Mouse (Mus musculus): ENCODE measurements around the gene 1810049J17Rik. TPM values are rescaled to one million over a fixed set of nuclear protein-coding genes. Genes with fewer than 3 reads are reported as not detected.
A peak's percentile ranks its signal among the peaks of the same experiment; 100 is the strongest.
"Not testable (repeated sequence)": the region's sequence is repeated elsewhere in the genome, so short reads cannot be mapped to it uniquely, and the experiment has no call there.

The 1810049J17Rik gene
- total RNA-seq (2021): 1 to 10 TPM; 1.1 to 1.2 TPM
- long read RNA-seq, experiment 1: 0 reads
- long read RNA-seq, experiment 2: 0 reads

DNA sequence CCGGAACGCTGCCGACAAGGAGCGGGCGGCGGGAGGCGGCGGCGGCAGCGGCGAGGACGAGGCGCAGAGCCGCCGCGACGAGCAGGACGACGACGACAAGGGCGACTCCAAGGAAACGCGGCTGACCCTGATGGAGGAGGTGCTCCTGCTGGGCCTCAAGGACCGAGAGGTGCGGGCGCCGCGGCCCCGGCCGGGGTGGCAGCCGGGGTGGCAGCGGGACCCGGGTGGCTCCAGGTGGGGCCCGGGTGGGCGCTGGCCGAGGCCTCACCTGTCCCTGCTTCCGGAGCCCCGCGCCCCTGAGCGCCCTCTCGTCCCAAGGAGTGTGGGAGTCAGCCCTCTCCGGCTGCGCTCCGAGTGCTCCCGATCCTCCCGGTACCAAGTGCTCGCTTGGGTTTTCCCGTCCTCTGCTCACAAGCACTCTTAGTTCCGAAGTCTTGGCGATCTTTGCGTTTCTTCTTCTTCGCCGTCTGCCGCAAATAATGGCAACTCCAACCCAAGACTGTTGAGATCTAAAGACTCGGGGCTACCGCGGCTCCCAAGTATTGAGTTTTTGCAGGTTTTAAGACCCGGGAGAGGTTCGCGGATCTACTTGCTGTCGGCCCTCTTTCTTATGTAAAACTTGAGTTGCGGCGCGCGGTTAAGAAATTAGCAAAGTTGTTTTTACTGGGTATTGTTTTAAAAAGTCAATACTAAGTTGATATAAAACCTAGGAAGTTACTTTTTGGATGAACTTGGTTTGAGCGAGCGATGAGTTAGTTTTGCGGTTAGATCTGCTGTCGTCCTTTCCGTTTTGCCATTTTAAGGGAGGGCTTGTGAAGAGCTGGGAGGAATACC is at the start of gene 1810049J17Rik:
Gene 1810049J17Rik (minus strand): TSS at position 112 of the 834 bp plus-strand sequence.
- DNase-seq: peak; percentile 48 to 58

DNA sequence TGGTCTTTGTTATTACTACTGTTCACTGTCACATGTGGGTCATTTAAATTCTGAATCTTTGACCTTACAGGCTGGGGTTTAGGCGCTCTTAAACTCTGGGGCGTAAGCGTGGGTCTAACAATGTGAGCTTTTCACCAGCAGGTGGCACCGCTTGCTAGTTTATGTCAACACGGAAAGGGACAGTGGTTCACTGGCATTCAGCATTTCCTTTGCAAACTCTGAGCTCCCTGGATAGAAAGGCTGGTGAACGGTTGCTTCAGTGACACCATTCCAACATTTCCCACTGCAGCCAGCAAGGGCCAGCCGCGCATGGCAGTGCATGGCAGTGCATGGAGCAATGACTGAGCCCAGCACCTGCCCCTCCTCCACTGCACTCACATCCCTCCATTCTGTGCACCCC is 49.5 kb upstream of the 1810049J17Rik start:
- DNase-seq: peak; percentile 74 to 82

DNA sequence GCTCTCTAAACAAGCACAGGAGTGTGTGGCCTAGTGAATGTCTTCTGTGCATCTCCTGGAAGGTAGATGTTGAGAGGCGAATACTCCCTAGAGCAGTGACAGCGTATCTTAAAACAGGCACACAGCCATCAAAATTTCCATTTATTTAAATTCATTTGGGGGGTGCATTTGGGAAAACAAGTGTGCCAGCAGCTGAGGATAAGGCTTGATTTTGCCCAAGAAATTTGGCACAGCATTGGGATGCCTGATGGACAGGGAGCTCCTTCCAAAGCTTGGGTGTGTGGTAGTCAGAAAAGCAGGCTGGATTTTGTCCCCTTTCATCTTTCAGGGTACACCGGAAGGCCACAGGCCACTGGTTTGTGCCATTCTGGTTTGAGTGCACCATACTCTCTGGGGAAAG is 48.4 kb upstream of the 1810049J17Rik start:
- DNase-seq: no peak

DNA sequence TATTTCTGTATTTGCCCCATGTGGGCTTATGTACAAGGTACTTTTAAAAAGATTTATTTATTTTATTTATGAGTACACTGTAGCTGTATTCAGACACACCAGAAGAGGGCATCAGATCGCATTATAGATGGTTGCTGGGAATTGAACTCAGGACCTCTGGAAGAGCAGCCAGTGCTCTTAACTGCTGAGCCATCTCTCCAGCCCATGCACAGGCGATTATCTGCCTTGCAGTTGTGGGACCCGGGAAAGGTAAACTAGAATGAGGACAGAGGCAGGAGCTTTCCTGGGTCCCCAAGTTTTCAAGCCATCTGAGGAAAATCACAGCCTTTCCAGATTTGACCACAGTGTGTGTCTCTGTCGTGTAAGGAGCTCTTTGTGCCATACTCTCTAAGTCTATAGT is 47.2 kb upstream of the 1810049J17Rik start:
- no peak for DNase-seq

DNA sequence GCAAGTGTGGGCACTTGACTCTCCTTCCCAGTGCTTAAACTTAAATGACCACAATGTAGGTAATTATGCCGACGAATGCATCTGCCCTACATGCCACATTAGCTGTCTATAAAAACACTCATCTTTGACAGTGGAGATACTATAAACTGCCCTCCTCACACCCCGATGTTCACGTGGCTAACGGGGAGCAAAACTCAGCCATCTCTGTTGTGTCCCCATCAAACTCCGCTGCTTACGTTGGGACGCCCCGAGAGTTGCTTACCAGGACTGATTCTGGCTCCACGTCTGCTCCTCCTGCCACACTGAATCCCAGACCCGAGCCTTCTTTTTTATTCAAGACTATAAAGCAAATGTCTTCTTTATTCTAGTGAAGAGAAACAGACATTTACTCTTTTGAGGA is 46.7 kb upstream of the 1810049J17Rik start:
- no peak for DNase-seq

DNA sequence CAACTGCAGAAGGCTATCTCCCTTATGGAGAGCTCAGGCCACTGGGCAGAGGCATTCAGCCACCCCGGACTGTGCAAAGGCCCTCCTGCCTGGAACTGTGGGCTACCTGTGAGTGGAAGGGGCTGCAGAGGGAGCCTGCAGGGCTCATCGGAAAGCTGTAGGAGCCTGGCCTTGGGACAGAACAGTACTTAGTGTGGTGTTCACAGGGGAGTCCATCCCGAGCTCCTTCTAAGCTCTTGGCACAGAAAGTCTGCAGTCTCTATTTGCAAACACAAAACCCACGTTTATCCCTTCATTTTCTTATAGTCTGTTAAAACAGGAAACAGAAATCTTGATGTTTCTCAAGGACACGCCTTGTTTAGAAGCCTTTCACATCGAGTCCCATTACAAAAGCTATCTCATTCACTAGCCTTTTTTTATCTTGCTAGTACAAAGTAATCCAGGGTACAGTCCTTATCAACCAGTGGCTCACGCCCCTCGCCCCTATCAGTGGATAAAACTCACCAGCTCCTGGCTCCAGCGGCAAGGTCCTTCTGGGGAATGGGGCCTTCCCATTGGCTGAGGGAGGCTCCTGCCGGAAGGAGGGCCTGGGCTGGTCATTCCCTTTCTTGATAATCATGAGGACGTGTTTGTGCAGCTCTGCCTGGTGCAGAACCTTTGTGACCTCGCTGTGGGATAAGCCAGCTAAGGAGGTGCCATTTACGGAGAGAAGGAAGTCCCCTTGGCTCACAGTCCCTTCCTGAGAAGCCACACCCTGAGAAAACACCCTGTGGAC is 45.8 kb upstream of the 1810049J17Rik start:
- peak; percentile 67 to 84 for DNase-seq

DNA sequence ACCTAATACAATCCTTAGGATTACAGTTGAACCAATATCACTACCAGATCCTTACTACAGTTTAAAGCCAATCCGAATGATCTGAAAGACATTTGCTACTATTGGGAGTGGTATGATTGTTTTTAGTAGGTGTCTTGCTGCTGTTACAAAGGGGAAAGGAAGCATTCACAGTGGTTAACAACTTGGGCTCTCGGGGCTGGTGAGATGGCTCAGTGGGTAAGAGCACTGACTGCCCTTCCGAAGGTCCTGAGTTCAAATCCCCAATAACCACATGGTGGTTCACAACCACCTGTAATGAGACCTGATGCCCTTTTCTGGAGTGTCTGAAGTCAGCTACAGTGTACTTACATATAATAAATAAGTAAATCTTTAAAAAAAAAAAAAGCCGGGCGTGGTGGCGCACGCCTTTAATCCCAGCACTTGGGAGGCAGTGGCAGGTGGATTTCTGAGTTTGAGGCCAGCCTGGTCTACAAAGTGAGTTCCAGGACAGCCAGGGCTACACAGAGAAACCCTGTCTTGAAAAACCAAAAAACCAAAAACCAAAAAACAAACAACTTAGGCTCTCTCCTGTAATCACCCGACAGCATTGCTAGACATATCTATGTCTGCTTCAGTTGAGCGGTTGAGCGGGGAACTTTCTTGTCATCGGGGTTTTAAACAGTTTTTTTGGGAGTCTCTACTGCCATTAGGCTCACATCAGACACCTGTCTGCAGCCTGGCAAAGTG is 45.0 kb upstream of the 1810049J17Rik start:
- not testable (repeated sequence) for DNase-seq

DNA sequence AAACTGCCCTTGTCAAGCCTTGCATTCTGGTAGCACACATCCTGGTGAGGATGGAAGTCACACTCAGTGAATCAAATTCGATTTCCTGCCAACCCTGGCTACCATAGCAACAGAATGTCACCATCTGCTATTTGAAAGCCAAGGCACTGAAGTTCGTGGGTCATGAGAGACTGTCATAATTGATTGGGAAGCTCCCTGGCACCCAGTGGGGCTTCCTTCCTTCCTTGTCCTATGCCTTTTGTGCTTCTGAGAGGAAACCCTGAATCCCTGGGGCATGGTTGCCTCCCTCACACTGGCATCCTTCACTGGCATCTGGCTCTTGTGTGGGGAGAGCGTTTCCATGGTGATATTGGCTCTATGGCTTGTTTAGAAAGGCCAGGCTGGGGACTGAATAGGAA is 44.4 kb upstream of the 1810049J17Rik start:
- DNase-seq: no peak

DNA sequence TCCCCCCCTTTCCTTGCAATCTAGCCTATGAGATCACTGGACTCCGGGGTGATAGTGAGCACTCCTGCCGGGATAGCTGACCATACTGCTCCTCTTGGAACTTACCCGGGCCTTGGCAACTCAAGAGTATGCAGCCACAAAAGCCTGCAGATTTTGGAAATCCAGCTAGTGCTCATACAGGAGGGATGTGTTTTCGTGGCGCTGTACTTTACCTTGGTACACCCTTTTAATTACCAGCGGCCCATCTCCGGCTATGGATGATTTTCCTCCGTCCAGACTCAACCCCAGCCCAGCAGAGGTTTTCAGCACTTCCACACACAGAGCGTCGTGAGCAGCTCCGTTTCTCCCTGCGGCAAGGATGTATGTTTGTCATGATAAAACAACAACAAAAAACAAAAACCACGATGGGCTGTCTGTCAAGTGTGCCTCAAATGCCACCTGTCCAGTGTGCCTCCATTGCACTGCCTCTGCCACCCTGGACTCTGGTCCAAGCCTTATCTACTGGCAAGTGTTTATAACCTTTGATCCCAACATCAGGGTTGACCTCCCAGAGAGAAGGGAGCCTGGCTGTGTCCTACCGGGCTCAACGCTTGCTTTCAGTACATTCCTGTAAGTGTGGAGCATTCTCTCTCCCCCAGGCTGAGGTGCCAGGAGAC is 43.8 kb upstream of the 1810049J17Rik start:
- DNase-seq: no peak

DNA sequence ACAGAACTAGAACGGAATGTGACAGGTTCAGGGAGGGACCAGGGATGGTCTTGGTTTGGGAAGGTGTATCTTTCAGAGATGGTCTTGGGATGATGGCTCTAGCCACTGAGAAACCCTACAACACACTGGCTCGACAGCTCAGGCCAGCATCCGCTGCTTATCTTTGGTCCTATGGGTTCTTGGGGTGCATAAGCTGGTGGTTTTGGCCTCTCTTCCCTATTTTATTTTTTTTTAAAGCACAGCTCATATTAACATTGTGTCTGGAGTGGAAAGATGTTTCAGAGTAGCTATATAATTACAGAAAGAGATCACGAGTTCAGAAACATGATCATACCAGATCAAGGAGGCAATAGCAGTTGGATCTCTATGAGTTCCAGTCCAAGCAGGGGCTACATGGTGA is 42.4 kb upstream of the 1810049J17Rik start:
- no peak for DNase-seq

DNA sequence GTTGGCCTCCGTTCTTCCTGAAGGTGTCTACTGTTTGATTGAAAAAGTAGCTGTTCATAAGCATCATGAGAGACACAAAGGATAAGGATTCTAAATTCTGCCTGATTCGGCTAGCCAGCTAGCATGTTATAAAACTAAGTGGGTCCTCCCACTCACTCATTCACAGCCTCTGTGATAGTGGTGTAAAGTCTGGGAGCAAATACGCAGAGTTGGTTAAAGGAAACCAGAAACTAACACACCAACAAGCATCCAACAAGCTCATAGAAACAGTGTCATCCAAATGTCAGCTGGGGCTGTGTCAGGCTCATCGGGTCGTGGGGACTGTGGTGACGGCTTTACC is 41.0 kb upstream of the 1810049J17Rik start:
- DNase-seq: no peak

DNA sequence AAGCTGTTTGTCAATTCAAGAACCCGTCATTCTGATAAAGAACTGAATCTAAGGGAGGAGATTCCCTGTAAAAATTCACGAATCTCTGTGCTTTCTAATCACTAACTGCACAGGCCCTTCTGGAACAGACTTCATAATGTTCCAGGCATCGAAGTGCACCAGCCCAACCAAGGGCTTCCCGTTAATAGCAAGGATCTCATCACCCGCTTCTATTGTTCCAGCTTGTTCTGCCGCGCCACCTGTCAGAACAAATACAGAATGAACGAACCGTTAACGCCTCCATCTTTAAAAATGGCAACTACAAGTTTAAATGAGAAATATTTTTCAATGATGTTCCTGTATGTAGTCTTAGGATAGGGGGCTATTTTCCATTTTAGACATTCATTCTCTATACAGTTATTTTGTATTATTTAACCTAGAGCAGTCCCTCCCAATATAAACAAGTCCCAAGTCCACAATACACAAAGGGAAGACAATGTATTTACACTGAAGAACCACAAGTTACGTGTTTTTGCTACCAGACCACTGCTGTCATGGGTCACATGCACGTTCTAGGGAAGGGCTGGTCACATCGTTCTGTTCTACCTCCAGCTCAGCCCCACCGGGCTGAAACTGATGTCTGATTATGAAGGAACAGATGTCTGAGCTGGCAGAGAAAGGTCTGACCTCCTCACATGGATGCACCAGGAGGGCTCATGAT is 40.5 kb upstream of the 1810049J17Rik start:
- DNase-seq: no peak

DNA sequence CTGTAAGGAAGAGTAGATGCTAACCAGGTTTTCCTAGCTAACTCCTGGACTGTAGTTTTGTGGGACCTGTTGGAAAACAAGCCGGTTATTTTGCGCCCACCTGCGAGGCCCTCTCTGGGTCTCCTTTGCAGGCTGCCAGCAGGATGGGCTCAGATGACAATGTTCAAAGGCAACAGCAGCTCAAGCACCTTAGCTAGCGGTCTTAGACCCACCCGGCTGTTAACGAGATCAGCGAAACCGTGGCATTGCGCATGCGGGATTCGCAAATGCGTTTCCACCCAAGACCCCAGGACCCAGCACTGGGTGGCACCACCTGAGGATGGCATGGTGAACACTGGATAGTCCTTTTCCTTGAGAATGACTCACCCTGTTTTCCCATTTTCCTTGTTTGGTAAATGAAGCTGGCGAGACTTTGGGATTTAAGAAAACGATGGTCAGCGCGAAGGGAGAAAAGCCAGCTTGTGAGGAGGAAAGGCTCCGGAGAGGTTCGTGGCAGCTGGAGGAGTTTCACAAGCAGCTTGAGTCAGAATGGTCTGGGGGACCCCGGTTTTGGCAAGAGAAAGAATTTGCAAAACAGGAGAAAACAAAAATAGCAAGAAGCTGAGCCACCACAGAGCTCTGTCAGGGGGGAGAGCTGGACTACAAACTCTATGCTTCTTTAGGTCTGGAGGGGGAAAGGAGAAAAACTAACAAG is 39.0 kb upstream of the 1810049J17Rik start:
- DNase-seq: no peak

DNA sequence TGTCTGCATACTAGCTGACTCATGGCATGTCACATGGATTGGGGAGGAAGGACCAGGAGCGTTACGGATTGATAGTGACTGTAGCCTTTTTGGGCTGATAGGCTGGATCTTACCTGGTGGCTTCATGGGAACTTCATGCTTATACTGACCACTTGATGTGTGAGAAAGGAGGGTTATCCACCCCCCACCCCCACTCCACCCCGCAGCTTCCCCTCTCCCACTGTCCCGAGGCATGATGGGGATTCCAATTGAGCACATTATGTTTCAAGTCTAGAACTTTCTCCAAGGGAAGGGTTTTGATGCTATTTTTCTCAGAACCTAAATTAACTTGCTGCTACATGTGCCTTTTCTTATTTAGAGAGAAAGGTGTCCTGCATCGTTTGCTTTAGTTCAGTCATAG is 36.7 kb upstream of the 1810049J17Rik start:
- no peak for DNase-seq

DNA sequence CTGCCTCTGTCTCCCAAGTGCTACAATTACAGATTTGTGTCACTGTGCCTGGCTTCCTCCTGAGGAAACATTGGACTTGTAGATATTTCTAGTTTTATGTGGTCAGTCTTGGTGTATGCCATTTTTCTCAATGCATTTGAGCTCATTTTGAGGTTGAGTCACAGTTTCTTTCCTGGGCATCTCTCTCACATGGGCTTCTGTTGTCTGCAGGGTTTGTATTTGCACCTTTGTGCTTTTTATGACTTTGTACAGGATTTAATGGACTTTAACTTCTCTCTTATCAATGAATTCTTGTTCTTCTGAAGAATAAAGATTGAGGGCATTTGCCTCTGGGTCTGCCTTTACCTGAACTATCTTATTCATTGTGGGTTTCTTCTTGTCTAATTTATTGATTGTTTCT is 35.8 kb upstream of the 1810049J17Rik start:
- DNase-seq: no peak

DNA sequence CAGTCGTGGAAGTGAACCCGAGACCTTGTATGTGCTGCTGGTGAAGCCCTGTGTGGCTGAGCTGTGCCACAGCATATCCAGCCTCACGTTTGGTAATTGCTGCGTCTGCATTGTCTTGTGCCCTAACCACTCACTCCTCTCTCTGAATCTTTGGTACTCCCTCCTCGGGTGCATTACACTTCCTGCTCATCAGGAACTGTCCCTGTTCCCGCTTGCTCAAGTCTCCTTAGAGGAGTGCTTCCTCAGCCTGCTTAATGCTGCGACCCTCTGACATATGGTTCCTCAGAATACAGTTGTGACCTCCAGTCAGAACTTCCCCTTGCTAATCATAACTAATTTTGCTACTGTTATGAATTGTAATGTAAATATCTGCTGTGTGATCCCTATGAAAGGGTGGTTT is 34.2 kb upstream of the 1810049J17Rik start:
- no peak for DNase-seq

DNA sequence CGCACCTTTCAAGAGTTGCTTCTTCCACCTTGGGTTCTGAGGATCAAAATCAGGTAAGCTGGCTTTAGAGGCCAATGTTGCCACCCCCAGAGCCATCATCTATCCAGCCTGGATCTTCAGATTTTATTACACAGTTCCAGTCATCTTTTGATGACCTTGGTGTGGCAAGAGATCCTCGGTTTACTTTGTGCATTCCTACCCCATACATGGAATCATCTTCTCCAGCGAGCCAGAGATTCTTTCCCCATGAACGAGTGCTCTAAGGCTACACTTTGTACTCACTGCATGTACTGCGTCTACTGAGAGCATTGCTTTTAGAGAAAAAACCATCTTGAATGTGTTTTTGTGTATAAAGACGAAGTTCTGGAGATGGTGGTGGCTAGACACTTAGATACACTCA is 33.6 kb upstream of the 1810049J17Rik start:
- no peak for DNase-seq

DNA sequence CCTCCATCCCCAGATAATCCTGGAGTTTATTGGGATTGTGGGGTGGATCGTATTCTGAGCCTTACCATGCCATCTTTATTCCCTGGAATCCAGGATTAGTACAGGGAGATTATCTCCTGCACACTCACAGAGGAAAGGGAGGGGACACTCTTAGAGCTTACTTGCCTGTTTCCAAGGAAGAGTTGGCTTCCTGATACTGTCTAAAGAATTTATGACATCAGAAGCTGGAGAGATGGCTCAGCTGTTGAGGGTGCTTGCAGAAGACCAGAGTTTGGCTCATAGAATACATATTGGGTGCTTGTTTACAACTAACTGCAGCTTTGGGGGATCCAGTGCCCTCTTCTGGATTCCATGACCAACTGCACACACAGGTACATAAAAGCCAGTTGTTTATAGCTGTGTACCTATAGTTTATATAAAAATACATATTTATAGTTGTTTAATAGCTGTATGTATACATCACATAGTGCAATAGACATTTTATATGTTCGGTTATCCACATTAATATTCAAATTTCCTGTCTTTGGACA is 32.6 kb upstream of the 1810049J17Rik start:
- DNase-seq: peak in 1 of 2 experiments; percentile 37

DNA sequence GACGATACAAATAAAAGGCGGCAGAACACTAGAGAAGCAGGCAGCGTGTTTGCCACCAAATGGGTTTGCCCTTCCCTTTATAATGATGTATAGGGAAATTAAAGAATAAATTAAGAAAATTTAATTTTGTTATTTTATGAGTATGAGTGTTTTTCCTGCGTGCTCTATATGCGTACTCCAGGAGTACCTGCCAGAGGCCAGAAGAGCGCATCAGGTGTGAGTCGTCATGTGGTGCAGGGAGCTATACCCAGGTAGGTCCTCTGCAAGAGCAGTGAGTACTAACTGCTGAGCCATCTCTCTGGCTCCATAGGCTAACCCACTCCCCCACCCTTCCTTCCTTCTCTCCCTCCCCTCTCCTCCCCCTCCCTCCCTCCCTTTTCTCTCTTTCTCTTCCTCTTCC is 29.8 kb upstream of the 1810049J17Rik start:
- no peak for DNase-seq

DNA sequence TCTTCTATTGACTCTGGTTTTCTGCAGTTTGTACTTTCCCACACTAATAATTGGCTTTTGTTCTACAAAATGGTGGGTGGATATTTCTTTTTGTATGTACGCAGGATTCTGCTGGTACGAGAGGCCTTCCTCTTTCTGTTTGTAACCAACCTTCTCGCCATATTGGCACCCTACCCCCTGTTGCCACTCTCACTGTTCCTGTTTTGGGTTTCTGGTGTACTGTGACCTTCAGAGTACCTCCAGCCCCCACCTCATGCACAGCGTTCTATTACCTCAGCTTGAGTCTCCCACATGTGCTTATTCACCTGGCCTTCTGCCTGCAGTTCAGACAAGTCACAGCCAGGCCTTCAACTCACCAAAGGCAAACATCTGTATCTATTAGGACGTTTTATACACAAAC is 28.1 kb upstream of the 1810049J17Rik start:
- DNase-seq: no peak

DNA sequence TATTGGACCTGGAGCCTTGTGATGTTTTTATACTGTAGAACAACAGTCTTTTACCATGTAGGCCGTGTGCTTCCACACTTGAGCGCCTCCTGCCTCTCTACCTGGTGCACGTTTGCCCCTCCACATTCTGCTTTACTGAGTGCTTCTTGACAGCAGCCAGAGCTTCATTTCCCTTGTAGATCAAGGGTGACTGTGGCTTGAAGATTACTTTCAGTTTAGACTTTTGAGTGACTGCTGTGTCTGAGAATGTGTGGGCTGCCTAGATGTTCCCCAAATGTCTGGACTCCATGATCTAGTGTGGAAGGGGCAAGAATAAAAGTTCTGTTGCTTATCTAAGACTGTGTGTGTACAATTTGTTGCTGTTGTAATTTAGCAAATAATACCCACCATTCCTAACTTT is 27.3 kb upstream of the 1810049J17Rik start:
- DNase-seq: no peak

All from heart, adult 18-20 months (tissue).